Mouse (Mus musculus) monocyte, adult 5-6 weeks (primary cell): ENCODE measurements around the gene Map3k1. TPM values are rescaled to one million over a fixed set of nuclear protein-coding genes. Genes with fewer than 3 reads are reported as not detected.

Experiments
- ATAC-seq: fragments of 153-309, 156-312 bp; replicated peaks from 2 replicates; pipeline ENCODE4 v1.8.0; 2017; ENCODE audit warnings: mild to moderate bottlenecking; ENCODE audit not compliant: low TSS enrichment, insufficient number of reproducible peaks, severe bottlenecking, poor library complexity, low FRiP score
- total RNA-seq: library from RNA; stranded (forward); fragments of 200-1000, 200-491, 200-594 nt; gene quantifications from 3 replicates; pipeline ENCODE4 v1.2.3, GENCODE M21; 2017

The Map3k1 gene
- total RNA-seq, 1 experiment from 2014 or later, result 89.4 TPM

DNA sequence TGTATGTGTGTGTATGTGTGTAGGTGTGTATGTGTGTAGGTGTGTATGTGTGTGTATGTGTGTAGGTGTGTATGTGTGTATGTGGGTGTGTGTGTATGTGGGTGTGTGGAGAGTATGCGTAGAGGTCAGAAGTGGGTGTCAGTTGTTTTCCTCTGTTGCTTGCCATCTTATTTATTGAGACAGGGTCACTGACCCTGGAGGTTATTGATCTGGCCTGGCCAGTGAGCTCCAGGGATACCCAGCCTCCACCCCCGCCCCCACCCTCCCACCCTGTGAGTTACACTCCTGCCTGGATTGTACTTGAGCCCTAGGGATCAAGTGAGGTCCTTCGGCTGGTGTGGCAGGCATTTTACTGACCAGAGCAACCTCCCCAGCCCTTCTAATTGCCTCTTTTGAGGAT lies 7.6 kb upstream of the Map3k1 start:
- no peak for ATAC-seq

DNA sequence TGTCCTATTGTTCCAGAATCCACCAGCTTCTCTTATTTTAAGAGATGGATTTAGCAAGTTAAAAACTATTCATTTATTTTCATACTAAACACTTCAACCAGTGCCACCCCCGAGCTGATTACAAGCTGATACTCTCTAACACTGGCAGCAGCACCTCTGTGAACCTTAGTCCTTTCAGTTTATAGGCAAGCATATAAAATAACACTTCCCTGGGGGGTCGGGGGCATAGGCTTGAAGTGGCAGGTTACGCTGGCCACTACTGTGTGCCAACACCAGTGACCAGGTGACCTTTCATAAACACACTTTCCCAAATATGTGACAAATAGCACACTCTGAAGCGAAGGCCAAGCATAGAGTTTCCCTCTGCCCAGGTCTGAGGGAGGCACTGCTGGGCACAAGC lies 6.7 kb upstream of the Map3k1 start:
- ATAC-seq, result no peak

DNA sequence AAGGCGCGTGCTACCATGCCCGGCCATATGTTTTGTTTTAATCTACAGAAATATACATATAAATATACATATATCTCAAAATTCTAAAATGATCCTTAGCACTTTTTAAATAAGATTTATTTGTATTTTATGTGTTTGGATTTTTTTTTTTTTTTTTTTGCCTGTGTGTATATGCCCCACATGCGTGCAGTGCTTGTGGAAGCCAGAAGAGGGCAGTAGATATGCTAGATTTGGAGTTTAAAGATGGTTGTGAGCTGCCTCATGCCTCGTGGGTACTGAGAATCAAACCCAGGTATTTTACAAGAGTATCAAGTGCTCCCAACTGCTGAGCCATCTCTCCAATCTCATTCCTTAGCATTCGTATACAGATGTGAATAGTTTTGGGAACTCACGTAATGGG lies 6.2 kb upstream of the Map3k1 start:
- no peak for ATAC-seq

DNA sequence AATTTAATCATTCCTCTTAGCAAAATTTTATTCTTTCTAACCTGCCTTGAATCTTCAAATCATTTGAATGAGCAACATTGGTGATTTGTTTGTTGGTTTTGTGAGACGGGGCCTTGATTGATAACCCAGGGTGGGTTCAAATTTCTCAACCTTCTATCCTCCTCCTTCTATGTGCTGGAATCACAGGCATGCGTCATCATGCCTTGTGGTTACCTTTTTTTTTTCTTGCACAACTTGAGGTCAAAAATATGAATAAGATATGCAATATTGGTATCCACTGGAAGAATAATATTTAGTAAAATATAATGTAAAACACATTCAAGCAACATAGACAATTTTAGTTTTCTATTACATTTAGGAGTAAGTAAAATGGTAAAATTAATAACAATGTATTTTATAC lies 3.9 kb upstream of the Map3k1 start:
- no peak for ATAC-seq

DNA sequence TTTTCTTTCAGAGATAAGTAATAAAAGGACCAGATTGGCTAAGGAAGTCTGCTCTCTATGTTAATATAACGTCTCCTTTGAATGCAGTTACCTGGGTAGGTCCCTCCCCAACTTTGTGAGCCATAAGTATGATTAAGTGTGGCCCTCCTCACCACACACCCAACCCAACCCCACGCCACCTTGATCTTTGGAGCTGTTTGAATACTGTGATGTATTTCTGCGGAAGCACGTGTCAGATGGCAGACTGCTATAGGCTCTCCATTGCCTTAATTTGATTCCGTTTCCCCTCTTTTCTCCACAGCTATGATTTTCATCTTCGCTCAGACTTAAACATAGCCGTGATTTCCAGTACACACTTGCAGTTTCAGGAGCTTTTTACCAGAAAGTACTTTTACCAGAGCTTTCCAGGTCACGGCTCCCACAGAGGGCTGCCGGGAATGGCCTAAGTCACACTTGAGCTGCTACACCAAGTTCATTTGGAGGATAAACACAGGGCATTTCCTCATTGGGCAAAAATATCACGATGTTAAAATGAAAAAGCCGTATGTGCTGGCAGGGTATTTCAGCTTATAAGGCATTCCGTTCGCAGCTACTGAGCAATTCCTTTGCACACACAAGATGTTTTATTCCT lies 2.3 kb upstream of the Map3k1 start:
- no peak for ATAC-seq

DNA sequence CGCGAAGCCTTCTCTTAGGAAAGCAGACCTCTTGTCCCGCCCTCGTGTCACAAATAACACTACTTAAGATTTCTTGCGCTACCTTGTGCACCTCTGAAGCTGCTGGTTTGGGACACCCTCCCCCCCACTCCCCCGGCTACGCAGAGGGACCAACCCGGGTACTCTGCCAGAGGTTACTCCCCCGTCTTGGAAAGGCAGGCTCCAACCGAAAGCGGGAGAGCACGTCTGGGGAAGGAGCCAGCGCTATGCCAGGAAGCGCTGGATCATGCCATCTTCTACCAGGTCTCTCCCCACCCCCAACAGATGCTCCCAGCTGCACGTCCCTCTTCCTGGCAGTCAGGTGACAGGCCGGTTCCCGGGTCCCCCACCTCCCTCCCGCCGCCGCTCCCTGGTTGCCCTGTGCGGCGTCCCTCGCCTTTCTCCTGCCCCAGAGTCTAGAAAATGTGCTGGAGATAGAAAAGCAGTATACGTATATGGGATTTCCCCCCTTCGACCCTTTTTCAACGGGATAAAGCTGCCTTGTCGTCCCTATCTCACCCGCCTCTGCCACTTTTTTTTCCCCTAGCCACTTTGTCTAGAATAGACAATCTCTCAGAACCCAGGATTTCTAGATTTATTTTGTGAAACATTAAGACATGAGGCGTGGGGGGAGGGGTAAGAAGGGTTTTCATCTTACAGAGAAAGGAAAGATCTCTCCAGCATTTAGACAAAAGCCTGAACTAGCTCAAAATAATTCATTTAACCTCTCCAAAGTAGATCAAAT lies 854 bp upstream of the Map3k1 start:
- no peak for ATAC-seq

DNA sequence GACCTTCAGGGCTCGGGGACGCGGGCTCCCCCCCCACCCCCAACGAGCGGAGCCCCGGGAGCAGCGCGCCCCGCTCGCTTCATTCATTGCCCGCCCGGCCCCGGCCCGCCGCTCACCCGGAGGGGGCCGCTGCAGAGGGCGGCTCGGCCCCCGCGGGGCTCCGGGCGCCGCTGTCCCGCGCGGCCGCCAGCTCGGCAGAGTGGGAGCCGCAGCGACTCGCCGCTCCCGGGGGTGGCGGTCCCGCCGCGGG lies 481 bp downstream of the Map3k1 start:
- ATAC-seq, result no peak

DNA sequence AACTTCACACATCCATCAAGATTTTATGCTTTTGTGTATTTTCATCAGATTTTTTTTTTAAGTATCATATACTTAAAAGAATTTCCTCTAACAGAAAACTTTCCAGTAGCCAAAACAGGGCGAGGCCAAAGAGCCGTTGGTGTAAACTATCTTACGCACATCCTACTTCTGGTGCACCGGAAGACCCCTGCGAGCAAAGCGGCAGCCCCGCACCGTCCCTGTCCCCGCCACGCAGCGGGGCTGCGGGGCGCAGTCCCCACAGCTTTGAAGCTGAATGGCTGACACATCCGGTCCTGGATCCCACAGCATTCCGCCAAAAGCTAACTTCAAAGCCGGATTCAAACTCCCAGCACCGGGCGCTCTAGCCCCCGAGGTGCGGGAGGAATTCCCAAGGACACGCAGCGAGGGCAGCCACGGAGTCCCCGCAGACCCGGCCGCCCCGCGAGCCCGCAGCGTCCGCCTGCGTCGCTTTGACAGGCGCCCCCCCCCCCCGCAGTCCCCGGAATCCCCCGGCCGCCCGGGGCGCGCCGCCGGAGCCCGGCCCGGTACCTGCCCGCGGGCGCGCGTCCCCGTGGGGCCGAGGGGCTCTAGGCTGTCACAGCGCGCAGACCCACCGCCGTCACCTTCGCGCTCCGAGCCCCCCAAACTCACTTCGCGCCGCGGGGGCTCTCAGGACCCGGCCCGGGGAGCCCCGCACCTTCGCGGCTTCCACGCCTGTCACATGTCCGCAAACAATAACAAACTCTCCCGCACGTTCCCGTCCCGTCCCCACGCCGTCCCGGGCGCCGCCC lies 1.0 kb downstream of the Map3k1 start:
- 0 out of 2 replicates have a peak, but pooled peaks have one; percentile 24 for ATAC-seq

DNA sequence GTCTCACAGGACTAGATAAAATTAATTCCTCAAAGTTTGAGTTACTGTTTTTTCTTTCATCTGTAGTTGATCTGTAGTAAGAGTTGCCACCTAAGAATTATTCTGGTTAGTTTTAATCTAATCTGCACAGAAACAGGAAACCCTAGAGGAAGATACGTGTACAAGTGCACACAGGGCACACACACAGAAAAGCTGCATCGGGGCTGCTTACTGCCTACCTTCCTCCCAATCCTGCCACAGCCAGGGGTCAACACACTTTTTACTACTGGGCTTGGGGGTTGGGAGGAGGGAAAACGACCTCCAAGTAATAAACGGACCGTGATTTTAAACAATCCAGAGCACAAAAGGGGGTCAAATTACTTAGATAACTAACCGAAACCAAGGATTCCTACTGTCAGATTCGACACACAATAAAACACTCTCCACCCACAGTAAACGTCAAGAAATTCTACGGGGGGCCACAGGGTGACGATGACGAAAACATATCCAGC lies 1.6 kb downstream of the Map3k1 start:
- ATAC-seq, result no peak; the same call in 1 of the 2 replicates

DNA sequence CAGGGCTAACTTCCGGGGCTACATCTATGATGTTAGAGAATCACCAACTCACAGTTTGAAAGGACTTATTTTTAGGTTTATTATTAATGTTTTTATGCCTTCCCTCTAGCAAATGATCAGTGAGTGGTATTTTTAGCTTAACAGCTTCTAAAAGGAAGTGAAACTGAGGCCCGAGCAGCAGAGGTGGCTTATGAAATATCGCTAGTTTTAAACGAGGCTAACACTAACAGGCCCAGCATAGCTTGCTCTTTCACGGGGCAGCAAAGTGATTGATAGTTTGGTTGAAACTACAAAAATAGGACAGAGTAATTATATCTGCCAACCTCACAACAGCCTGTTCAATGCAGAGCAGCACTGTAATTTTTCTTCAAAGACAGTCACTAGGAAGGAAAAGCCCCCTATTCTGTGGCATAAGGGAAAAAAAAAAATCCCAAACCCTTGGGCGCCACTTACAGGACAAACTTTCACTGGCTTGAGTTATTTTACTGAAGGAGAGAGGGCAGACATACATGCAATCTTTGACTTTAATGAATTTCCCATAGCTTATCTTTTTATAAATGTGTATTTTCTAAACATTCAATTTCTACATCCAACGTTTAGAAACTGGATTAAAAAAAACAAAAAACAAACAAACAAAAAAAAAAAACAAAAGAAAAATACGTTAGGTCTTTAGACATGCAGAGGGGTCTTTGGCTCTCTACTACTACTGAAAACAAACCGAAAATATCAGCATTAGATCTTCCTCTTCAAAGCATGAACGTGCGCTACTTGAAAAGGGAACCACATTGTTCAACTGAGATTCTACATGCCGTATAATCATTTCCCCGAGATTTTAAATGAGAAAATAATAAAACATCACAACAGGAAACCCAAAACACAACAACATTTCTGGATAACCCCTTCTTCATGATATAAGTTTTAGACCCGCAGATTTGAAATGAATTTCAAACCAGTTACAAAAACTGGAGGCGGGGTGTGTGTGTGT lies 2.8 kb downstream of the Map3k1 start:
- ATAC-seq, result peak; percentile 54

DNA sequence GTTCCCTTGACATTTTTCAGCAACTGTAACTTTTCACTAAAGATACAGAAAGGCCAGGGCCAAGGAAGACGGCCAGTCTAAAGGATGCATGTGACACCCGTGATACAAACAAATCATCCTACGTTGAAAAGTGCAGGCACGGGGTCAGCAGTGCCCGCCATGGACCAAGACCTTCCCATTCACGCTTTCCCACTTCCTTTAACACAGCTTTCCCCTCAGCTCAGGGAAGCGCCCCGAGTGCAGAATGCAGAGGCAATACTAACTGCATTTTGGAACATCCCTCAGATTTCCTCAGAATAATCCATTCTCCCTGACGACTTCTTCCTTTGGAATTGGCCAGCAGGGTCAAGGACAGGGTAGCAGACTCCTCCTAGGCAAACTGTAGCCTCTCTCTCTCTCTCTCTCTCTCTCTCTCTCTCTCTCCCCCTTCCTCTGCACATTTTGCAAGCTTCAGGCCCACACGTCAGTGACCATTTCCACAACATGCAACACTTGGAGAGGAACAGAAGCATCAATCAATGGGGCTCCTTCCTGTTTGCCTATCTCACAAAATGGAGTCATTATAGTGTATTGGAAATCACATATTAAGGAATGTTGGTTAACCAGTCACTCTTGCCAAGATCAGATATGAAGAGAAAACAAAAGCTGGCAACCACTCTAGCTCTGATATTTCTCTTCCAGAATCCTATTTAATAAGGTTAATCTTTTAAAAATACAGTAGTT lies 3.7 kb downstream of the Map3k1 start:
- 0 out of 2 replicates have a peak, but pooled peaks have one; percentile 18 for ATAC-seq

DNA sequence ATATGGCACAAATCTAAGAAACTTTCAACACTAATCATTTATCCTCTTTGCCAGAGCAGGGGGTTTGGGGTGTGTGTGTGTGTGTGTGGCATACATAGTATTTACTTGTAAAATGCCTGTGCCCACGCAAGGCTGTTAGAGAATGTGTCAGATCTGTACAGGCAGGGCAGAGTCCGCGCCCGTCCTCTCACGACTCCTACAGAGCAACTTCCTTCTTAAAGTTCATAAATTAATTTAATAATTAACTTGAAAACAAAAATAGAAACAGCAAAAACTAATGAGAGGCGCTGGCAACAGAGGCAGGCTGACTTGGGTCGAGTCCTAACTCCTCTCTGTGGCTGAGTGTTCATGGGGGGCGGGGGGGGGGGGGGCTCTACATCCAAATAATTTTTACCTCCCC lies 4.6 kb downstream of the Map3k1 start:
- ATAC-seq, result no peak

DNA sequence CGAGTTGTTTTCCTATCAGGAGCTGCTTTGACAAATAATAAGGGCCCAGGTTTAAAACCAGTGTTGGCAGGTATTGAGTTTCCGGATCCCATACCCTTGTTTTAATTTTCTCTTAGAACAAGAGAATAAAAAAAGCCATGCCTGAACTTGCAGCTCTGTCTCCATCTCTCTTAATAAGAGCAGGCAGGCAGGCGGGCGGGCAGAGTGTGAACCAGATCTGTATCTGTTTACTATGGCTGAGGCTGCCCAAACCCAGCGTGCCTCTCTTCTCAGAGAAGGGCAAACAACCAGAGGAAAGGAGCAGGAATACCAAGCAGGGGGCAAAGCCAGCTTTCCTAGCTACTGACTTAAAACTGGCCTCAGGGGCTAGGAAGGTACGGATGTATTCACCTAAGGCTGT lies 5.3 kb downstream of the Map3k1 start:
- ATAC-seq, result no peak

DNA sequence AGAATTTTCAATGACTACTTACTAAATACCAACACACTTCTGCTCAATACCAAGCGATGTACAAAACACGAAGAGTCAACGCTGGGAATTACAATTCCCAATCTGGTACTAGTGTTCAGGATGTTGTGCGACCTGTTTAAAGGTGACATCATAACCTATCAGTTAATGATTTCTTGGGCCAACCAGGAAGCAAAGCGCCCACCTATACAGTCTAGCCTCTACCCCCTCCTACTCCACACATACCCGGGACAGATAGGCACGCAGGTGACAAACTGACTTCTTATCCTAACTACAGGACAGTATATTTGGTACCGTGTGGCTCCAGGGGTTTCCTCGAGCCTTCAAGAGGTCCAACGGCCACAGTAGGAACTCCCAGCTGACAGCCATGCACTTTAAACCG lies 5.9 kb downstream of the Map3k1 start:
- ATAC-seq, result no peak

DNA sequence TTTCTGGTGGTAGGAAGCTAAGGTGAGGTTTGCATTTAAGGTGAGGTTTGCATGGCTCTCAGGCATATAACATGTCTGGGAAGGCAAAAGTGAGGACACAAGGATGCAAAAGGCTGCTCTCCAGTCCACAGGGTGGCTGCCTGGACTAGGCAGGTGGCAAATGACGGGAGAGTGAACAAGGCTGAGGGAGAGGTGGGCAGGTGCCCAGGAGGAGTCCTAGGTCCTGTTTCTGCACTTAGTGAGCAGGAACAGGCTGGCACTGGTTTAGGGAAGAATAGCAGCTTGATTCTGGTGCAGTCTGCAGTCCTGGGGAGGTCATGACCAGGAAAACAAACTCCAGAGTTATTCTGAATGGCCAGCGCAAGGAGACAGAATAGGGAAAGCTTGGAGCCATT lies 6.5 kb downstream of the Map3k1 start:
- no peak for ATAC-seq

DNA sequence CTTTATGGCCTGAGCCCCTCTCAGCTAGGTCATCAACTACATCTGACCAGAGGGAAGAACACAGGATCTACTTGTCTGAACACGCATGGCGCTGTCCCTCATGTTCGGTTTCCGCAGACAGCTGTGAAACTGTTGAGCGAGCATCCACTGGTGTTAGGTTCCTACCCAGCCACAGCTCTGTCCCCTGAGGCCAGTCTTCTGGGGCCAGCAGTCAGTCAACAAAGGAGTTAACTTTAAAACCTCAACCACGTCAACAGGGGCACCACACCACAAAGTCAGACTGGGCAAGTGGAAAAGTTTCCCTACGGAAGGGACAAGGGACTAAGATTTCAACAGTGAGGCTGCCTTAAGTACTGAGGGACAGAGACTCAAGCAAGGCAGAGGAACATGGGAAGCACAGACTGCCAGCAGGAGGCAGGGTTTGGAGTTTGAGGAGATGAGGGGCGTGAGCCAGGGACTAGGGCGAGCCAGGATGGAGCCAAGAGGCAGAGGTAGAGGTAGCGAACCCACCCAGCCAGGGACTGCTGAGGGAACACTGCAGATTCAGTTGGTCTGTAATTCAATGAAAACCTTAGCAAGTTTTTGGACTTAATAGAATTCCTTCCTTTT lies 7.0 kb downstream of the Map3k1 start:
- ATAC-seq, result no peak

DNA sequence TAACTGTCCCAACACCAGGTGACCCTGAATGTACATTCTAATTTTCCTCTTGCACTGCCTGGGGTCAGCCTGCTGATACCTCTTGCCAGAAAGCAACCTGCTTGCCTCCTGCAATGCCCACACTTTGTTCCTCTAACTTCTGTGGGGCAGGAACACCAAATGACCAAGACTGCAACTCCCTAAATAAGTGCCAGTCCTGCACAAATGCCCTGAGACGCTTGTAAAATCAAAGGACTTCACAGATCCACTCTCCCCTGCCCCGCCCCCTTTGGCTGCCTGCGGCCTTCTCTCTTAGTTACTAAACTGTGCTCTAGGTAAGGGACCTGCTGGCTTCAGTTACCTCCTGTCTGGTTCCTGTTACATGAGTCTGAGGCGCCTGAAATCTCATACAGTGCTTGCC lies 7.9 kb downstream of the Map3k1 start:
- ATAC-seq, result no peak

DNA sequence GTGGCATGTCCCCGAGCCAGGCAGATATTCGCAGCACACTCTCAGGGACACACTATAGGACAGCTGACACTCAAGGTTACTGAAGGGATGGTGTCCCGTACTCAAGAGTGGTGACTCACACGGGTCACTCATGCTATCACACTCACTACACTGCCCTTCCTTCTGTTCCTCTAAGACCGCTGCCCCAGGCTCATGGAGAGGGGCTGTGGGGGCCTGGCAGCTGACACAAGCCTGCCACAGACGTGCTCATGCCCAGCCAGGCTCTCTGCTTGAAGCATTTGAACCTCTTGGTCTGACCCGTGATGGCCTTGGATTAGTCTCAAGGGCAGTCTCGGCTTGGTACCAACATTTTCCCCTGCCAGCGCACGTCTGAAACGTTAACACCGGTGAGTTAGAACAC lies 10.7 kb downstream of the Map3k1 start:
- ATAC-seq, result no peak
